Mouse (Mus musculus) testis, postnatal 14 days (tissue): ENCODE measurements around the gene Exoc6.

Experiments used
- DNase-seq: peaks from one replicate; pipeline ENCODE4 v3.0.0; 2021; ENCODE audit warnings: low spot score

The Exoc6 gene

DNA sequence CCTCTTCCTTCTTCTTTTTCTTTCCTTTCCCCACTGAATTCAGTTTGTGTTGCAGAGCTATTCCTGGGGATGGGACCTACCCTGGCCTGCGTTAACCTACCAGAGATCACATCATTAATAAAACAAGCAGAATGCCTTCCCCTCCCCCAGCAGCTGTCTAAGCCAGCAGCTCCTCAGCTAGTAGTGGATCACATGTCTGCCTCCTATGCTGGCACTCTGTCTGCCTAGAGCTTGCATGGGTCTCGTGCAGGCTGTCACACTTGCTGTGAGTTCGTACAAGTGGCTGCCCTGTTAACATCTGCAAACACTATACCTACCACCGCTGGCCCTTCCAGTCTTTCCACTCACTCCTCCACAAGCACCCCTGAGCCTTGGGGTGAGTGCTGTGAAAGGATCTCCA is 29.4 kb downstream of the Exoc6 start:
- no peak for DNase-seq

DNA sequence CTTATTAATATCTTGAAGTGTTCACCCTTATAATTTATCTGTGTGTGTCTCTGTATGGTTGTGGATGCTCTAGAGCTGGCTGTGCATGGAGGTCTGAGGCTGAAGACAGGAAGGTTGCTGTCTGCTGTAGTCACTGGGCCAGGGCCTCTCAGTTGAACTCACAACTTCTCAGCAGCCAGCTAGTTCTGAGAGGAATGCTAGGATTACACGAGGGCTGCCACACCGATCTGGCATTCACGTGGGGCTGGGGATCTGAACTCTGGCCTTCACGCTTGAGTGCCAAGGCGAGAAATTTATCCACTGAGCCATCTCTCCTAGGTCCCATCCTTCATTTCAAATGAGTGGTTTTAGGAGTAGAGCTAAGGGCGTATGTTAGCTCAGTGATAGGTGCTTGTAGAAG is 30.2 kb downstream of the Exoc6 start:
- DNase-seq, result no peak

DNA sequence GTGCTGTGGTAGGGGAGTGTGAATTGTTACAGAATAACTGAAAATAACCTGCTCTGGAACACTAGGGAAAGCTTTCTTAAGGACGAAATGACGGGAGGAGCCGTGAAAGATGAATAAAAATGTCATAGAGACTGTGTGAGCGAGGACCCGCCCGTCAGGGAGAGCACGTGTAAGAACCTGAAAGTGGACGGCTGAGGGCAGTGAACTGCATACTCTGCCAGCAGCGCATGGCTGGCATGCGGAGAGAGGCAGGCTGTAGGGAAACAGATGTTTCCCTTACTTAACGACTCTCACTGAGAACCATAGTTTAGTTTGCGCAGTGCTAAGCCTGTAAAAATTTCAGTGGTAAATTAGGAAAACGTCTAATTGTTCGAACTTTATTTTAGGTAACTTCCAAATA is 35.0 kb downstream of the Exoc6 start:
- DNase-seq, result no peak

DNA sequence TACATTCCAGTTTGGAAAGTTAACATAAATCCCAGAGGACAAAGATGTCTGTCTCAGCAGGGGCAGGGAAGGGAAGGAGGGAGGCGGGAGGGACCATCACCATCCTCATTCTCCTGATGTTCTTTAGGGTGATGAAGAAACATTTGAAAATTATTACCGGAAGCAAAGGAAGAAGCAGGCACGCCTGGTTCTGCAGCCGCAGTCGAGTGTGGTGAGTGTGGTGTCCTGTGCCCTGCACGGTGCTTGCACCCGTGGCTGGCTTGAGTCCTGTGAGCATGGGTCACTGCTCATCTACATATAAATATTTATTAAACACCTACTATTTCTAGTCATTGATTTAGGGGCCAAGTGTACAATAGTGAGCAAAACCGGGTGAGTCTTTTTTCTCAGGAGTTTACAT is 35.5 kb downstream of the Exoc6 start:
- DNase-seq, result no peak

DNA sequence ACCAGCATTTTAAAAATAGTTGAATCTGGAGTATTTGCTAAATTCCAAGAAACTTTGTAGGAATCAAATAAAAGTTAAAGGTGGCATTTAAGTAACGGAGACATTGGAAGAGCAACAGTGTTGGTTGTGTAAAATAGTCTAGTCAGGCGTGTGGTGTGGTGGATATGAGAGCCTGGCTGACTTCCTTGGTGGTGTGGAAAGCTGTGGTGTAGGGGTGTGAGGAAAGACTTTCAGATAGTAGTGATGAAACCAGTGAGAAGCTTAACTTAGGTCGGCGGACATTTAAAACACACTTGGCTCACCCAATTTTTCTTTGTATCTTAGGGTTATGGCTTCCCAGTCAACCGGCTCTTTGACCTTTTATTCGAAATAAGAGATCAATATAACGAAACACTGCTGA is 40.3 kb downstream of the Exoc6 start:
- no peak for DNase-seq

DNA sequence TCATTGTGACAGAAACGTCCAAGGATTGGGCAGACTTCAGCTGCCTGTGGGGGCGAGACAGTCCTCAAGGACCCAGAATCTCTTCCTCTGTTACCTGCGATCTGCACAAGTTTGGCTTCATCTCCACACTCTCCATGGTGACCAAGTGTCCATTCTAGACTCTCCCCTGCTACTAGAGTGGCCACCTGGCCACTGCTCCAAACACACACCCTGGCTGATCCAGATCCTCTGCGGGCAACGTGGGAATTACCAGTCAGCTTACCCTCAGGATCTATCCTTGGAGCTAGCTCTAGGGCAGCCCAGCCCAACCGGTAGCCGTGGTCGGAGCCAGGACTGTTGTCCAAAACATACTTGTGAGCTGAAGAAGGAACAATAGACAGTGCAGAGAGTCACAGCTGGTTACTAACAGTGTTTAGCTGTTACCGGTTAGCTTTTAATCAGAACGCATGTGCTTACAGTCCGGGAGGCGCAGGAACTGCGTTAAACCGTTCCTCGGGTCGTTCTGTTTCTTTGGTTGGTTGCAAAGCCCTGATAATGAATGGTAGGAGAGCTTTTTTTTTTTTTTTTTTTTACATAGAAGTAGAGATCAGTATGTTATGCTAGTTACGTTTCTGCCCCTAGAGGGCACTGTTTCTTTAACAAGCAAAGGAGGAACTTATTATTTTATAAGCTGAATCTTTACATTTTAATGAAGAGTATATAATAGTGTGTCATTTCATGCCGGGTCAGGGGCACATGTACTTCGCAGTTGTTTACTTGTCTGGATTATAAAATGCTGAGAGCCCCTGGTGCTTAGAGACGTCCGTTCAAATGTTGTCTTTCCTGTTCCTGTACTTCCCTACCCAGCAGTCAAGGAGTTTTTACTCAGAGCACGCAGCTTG is 52.0 kb downstream of the Exoc6 start:
- no peak for DNase-seq

DNA sequence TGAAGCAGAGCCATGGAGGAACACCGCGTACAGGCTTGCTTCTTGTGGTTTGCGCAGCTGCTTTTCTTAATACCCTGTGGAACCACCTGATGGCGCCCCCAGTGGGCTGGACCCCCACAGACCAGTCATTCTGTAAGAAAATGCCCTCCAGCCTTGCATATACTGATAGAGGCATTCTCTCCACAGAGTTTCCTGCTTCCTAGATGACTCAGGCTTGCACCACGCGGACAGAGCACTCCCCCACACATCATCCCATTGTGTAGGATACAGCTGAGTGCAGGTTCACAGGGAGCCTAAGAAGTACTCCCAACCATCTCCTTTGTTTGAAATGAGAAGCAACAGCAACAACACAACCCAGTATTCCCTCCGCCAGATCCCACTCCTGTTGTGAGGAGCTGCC is 59.8 kb downstream of the Exoc6 start:
- no peak for DNase-seq

DNA sequence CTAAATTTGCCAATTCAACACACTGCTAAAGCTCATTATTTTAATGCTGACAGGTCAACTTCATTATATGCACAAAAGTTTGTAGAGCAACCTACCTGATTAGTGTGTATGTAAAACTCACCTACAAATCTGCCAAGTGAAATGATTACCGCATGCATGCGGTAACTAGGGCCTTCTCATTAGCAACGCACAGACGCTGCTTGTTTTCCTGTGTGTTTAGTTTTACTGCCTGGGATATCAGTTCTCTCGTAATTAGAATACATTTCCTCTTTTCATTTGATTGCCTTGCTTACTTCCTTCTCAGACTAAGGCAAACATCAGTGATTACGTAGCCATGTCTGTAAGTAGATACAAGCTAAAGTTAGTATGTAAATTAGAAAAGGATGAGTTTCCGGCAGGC is 62.7 kb downstream of the Exoc6 start:
- no peak for DNase-seq

DNA sequence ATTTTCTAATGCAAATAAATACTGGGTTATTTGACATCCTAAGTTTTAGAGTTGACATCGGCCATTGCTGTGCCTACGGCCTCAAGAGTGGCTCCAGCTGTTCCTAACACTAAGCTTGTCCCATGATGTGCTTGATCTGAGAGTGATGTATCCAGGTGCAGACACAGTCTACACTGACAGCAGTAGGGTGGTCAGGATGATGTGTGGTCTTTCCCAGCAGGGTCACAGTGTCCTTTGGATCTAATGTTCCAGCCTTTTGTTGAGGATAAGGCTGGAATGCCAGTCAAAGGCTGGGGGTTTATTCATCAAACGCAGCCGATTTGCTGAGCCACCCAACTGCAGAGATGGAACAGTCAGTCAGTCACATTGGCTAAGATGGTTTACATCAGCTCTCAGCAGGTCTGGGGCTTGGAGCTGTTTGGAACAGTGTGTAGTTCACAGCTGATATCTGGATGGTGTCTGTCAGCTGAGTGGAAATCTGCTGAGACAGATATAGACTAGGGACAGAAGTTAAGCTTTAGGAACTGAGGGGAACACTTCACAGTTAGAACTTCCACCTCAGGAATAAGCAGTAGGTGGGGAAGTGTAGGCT is 64.9 kb downstream of the Exoc6 start:
- DNase-seq, result no peak

DNA sequence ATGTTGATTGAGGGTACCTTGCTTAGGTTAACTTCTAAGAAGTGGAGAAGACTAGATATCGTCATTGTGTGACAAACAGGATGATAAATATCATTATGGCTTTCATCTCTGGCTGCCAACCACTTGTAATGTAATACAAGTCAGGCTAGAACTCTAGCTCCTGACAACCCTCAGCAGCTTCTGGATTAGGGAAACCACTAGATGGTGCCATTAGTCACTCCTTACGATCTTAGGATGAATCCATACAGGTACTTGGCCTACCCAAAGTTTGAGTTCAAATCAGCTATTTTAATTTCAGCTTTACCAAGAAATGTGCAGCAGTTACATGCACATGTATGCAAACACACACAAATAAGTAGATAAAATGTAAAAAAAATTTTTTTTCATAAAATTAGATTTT is 97.8 kb downstream of the Exoc6 start:
- DNase-seq, result no peak

DNA sequence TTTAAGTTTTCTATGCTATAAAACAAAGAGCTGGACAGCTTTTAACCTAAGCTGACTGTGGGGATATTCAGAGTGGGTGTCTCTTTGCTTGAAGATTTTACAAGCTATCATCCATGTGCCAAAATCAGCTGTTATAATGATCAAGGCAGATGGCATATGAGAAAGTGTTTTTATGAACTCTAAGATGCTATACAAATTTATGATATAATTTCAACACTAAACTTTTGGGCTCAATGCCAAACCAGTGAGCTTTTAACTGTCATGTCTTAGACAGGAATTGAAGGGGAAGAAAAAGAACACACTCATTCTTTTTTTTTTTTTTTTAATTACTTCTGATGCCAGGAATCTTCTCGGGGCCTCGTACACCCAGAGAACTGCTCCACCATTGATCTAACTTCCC is 100.3 kb downstream of the Exoc6 start:
- no peak for DNase-seq

DNA sequence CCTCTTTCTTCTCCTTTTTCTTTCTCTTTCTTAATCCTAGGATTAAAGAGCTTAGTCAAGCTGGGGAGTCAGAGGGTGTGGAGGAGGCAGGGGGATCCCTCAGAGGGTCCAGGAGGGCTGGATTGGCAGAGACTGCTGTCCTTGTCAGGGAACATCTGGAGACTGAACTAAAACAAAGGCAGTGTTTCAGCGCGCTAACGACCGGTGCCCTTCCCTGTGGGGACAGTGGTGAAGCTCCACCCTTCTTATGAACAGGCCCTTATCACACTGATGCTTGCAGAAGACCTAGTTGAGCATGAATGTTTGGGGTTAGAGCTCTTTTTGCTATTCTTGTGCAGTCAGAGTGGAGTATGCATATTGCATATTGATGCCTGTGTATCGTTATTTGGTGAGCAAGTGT is 103.8 kb downstream of the Exoc6 start:
- no peak for DNase-seq

DNA sequence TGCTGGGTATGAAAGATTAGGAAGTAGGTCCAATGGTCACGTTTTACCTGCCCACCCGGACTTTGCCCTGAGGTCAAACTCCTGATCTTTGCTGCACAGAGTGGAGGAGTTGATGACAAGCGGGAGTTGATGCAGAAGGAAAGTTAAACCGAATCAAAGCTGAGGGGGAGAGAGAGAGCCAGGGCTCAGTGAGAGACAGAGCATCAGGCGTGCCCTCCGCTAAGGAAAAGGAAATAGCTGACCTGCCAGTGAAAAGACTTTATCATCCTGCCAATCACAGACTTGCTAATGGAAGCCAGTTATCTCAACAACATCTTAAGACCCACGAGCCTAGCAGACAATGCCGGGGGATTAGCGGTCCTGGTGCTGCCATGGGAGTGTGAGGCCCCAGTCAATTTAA is 106.2 kb downstream of the Exoc6 start:
- no peak for DNase-seq

DNA sequence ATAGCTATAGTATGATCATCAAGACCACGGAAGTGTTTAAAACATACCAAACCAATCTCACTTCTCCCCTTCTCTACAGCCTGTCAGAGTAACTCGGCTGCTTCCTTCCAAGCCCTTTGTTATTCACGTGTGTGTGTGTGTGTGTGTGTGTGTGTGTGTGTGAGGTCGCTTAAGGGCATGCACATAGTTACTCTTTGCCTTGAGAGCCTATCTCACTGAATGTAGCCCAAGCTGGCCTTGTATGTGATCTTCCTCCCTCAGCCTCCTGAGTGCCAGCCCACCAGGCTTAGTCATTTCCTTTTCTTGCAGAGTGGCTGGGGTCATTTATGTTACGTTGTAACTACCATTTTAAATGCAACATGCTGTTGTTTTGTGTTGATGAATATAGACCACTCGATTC is 115.0 kb downstream of the Exoc6 start:
- DNase-seq, result no peak

DNA sequence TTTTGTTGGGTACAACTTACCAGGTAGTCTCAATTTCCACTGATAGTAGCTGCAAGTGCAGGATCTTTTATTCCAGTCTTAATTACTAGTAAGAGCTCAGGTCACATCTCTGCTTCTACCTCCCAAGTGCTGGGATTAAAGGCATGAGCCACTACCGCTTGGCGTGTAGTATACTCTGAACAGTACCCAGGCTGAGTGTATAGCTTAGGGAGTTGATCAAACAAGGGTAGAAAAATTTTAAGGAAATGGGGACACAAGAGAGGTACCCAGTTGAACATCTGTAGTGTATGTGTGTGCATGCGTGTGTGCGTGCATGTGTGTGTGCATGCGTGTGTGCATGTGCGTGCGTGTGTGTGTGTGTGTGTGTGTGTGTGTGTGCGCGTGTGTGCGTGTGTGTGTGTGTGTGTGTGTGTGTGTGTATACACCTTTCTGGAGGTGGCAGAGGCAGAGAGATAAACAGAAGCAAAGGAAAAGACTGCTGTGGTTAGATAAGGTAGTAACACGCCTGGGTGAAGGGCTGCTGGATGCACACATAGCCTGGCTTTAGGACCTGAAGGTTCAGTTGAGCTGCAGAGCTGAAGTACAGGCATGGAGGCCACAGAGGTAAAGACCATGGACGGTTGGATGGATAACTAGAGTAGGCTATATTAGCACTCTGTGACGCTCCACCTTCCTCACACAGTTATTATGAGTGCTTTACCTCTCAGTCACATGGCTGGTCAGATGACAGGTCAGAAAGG is 117.8 kb downstream of the Exoc6 start:
- DNase-seq, result no peak

DNA sequence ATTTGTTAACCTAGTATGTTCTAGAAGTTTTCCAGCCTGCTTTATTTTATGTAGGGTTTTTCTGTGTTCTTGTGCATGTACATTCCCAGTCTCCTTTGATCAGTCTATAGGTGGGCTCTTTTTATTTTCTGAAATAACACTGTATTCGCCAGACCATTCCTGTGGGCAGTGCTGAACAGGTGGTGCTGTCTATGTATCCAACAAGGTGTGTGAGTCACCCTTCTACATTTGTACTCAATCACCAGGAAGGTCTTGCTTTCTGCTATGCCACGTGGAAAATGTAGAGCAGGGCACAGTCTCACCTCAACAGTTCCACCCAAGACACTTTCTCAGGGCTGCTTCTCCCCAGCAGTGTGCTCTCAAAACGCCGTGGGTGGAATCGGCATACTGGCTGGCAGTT is 118.4 kb downstream of the Exoc6 start:
- DNase-seq, result no peak

DNA sequence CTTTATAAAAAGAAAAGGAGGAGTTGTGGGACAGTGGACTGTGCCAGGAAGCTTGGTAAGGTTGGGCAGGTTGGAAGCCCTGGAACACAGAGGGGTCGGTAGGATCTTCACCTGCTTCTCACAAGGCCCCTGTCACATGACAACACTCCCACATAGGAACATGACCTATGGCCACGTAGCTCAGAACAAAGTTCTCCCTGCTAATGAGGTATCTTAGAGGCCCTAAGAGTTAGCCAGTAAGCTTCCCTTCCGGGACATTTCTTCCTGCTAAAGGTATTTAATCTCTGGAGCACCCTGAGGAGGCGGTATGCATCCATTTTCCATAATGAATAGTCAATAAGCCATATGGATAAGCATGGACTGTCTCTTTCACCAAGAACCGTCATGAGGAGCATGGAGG is 119.3 kb downstream of the Exoc6 start:
- DNase-seq, result no peak

DNA sequence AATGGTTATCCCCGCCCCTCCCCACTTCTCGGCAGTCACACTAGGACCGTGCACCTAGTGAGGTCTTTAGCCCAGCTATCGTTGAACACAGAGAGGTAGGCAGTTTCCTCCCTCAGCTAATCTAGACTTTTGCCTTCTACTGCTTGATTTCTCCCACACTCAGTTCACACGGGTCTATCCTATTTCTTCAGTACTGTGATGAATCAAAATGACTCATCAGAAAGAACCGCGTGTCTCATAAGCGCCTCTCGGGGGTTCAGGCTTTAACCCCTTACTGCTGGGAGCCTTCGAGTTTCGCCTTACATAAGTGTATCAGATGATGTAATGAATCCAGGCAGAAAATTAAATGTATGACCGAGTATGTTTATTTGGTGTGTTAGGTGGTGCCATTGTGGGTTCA is 123.2 kb downstream of the Exoc6 start:
- no peak for DNase-seq

DNA sequence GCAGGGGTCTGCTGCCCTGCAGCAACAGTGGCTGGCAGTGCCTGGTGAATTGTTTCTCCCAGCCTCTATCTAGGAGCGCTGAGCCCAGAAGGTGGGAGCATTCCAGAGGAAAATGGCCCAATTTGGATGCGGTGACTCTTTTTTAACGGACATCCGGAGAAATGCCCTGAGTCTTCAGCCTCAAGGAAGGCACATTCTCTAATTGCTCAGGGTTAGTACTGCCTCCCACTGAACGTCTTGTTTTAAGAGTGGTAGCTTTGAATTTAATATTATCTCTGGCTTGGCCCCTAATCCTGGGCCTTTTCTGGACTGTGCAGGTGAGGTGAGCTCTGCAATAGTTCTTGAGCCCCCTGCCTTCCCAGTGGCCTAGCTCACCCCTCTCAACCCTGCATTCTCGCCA is 135.1 kb downstream of the Exoc6 start, which contains the start of gene Cyp26c1:
Cyp26c1 (plus strand) TSS at position 301 of the 400 bp plus-strand sequence.
- no peak for DNase-seq

DNA sequence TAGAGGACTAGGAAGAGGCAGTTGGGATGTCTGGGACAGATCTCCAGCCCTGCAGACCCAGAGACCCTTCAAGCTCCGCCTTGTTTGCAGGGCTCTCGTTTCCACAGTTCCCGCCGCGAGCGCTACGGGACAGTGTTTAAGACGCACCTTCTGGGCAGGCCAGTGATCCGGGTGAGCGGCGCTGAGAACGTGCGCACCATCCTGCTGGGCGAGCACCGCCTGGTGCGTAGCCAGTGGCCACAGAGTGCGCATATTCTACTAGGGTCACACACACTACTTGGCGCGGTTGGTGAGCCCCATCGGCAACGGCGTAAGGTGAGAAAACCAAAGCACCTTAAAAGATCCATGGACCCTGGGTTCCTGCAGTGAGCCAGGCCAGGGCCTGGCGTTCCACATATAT is 136.1 kb downstream of the Exoc6 start:
- DNase-seq, result no peak

DNA sequence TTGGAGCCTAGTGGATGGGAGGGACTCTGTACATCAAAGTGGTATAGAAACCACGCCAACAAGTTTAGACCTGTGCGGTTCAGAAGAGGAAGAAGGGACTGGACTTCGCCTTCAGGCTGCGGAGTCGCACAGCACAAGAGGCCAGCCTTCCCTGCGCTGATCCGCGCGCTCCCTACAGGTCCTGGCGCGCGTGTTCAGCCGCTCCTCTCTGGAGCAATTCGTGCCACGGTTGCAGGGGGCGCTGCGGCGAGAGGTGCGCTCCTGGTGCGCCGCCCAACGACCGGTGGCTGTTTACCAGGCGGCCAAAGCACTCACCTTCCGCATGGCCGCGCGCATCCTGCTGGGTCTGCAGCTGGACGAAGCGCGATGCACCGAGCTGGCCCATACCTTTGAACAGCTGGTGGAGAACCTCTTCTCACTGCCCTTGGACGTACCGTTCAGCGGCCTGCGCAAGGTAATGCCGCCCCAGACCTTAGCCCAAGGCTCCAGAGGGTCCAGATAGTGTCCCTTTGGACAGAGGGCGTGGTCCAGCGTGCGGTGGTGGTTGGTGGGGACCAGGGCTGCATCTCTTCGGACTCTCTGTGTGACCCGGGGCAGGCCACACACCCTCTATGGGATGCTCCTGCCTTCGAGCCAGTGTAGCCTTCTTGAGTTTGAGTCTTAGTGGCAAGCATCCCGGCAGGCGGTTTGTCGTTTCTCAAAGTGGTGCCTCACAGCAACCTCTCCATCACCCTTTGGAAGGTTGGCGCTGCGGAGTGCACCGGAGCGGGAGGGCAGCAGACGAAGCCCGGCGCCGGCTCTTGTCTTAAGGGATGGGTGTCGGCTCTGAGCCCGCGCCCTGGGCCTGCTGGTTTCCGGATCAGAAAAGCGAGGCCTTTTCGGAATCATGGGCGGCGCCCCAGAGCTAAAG is 137.0 kb downstream of the Exoc6 start:
- DNase-seq, result peak; percentile 50

DNA sequence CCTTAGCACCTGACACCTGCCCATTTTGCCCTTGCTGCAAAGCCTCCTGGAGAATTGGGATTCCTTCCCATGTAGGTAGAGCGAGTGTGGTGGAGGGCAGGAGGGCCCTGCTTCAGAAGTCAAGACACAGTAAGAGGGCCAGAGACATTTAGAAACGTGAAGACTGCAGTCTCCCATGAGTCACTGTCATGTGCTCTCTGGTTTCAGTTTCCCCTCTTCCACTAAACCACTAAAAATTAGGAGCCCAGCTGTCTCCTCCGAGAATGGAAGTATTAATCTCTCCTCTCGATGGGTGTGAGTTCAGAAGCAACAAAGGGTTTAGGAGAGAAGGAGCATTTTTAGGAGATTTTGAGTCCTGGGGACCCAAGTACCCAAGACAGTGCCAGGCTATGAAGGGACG is 139.3 kb downstream of the Exoc6 start:
- no peak for DNase-seq
